Mouse (Mus musculus) stomach, embryonic 15.5 days (tissue): Measurements from ENCODE around the gene Ier3. TPM values are rescaled to one million over a fixed set of nuclear protein-coding genes. Genes with fewer than 3 reads are reported as not detected.
A peak's percentile ranks its signal among the peaks of the same experiment; 100 is the strongest.

Experiments used
- ATAC-seq: fragments of 200-750 bp; cut with Nextera tagmentation; 2 replicates; pipeline ENCODE4 v1.8.0; 2017; ENCODE audit warnings: low read depth, moderate number of reproducible peaks, moderate TSS enrichment; ENCODE audit not compliant: insufficient read depth, low FRiP score
- H3K27ac ChIP-seq: fragments of 300-500 bp; sonication (generic); 2 replicates; pipeline ENCODE4 v1.5.1; 2015; ENCODE audit warnings: mild to moderate bottlenecking, inconsistent platforms
- H3K27me3 ChIP-seq: fragments of 300-500 bp; sonication (generic); replicated peaks from 2 replicates; pipeline ENCODE4 v1.6.1; 2015; ENCODE audit warnings: inconsistent platforms
- H3K36me3 ChIP-seq: fragments of 300-500 bp; sonication (generic); 2 replicates; pipeline ENCODE4 v1.6.1; 2015; ENCODE audit warnings: inconsistent platforms
- H3K4me1 ChIP-seq: fragments of 300-500 bp; sonication (generic); 2 replicates; pipeline ENCODE4 v1.6.1; 2015; ENCODE audit warnings: inconsistent platforms
- H3K4me2 ChIP-seq: fragments of 300-500 bp; sonication (generic); 2 replicates; pipeline ENCODE4 v1.6.1; 2015; ENCODE audit warnings: mild to moderate bottlenecking, inconsistent platforms
- H3K4me3 ChIP-seq: fragments of 300-500 bp; sonication (generic); replicated peaks from 2 replicates; pipeline ENCODE4 v1.5.1; 2015; ENCODE audit warnings: inconsistent platforms
- H3K9ac ChIP-seq: fragments of 300-500 bp; sonication (generic); 2 replicates; pipeline ENCODE4 v1.6.1; 2015; ENCODE audit warnings: inconsistent platforms
- H3K9me3 ChIP-seq: fragments of 300-500 bp; sonication (generic); 2 replicates; pipeline ENCODE4 v1.6.1; 2016; ENCODE audit warnings: inconsistent platforms
- WGBS: fragments of 180-500 bp; shearing (Covaris S2); methylation state at CpG from one replicate; pipeline ENCODE4 v1.1.7; 2015; 5-methylcytosine and 5-hydroxymethylcytosine counted together
- polyA plus RNA-seq: library from polyadenylated mRNA; unstranded; fragments of >200 nt; fragmentation: Nextera tagmentation; extraction: Ambion mirVana; gene quantifications from 2 replicates; pipeline ENCODE4 v1.2.1, GENCODE M21; 2015

Gene Ier3
- polyA plus RNA-seq, 1 experiment from 2014 or later: 16.7 TPM

GRCm38 (mm10) chr17:35825109-35825850 lies 3.8 kb downstream of the Ier3 start:
- Histone ChIP-seq H3K4me2 (no peak overlapping the region), H3K27ac (no peak overlapping the region), H3K27me3 (no peaks in the 10 kb centered on the region), H3K4me1 (peaks cover 20% of the 10 kb centered on the region), H3K36me3 (peaks cover 6% of the 10 kb centered on the region; the same call in 1 of the 2 replicates), H3K9me3 (no peaks in the 10 kb centered on the region), H3K4me3 (no peak overlapping the region), H3K9ac (no peak overlapping the region)
- no peak for ATAC-seq
- WGBS: 92% methylated on average over 13 of the region's 13 CpGs

GRCm38 (mm10) chr17:35829737-35830136 lies 8.3 kb downstream of the Ier3 start:
- Histone ChIP-seq H3K9ac (no peak overlapping the region), H3K27ac (peak overlapping the region; percentile 73), H3K4me2 (peak overlapping the region; percentile 43), H3K27me3 (no peaks in the 10 kb centered on the region), H3K9me3 (no peaks in the 10 kb centered on the region), H3K4me3 (no peak overlapping the region), H3K36me3 (peaks cover 24% of the 10 kb centered on the region), H3K4me1 (peaks cover 21% of the 10 kb centered on the region)
- ATAC-seq: peak; percentile 82
- 2% methylated on average over 21 of the region's 21 CpGs for WGBS

GRCm38 (mm10) chr17:35832400-35833238 lies 11.1 kb downstream of the Ier3 start:
- H3K36me3 ChIP-seq: peaks cover 35% of the 10 kb centered on the region
- peaks cover 38% of the 10 kb centered on the region for H3K4me1 ChIP-seq
- no peaks in the 10 kb centered on the region for H3K9me3 ChIP-seq
- H3K27ac ChIP-seq: 0 out of 2 replicates have a peak overlapping the region, but pooled peaks have one; percentile 22
- no peaks in the 10 kb centered on the region for H3K27me3 ChIP-seq
- H3K4me2 ChIP-seq: no peak overlapping the region
- WGBS: 56% methylated on average over 8 of the region's 8 CpGs
- no peak overlapping the region for H3K9ac ChIP-seq
- H3K4me3 ChIP-seq: no peak overlapping the region
- ATAC-seq: no peak

- no peak for ATAC-seq
- Histone ChIP-seq H3K36me3 (peaks cover 32% of the 10 kb centered on the region), H3K4me3 (no peak overlapping the region), H3K27me3 (no peaks in the 10 kb centered on the region), H3K4me2 (no peak overlapping the region), H3K9me3 (no peaks in the 10 kb centered on the region), H3K4me1 (peaks cover 38% of the 10 kb centered on the region), H3K27ac (no peak overlapping the region), H3K9ac (no peak overlapping the region)
- 22% methylated on average over 5 of the region's 5 CpGs for WGBS
These were observed 11.8 kb downstream of the Ier3 start for GRCm38 (mm10) chr17:35833239-35833751.

- ATAC-seq: no peak
- WGBS: 59% methylated on average over 5 of the region's 5 CpGs
- Histone ChIP-seq H3K36me3 (peaks cover 32% of the 10 kb centered on the region), H3K4me3 (no peak overlapping the region), H3K4me1 (peaks cover 38% of the 10 kb centered on the region), H3K9ac (no peak overlapping the region), H3K9me3 (no peaks in the 10 kb centered on the region), H3K4me2 (no peak overlapping the region), H3K27me3 (no peaks in the 10 kb centered on the region), H3K27ac (no peak overlapping the region)
These were observed 12.4 kb downstream of the Ier3 start for GRCm38 (mm10) chr17:35833894-35834293.

- Histone ChIP-seq H3K36me3 (peaks cover 32% of the 10 kb centered on the region), H3K27ac (no peak overlapping the region; the same call in 1 of the 2 replicates), H3K4me2 (peak overlapping the region; percentile 81), H3K9ac (peak overlapping the region; percentile 16; the same call in 1 of the 2 replicates), H3K27me3 (no peaks in the 10 kb centered on the region), H3K4me3 (peak overlapping the region; percentile 67), H3K4me1 (peaks cover 36% of the 10 kb centered on the region), H3K9me3 (no peaks in the 10 kb centered on the region)
- ATAC-seq: no peak
- 73% methylated on average over 26 of the region's 26 CpGs for WGBS
These were observed 13.4 kb downstream of the Ier3 start for GRCm38 (mm10) chr17:35834696-35835422.

GRCm38 (mm10) chr17:35835424-35836140 lies 14.1 kb downstream of the Ier3 start:
- peak overlapping the region; percentile 81 for H3K4me2 ChIP-seq
- ATAC-seq: no peak
- H3K9ac ChIP-seq: no peak overlapping the region; the same call in 1 of the 2 replicates
- H3K27ac ChIP-seq: no peak overlapping the region; the same call in 1 of the 2 replicates
- peak overlapping the region; percentile 67 for H3K4me3 ChIP-seq
- no peaks in the 10 kb centered on the region for H3K9me3 ChIP-seq
- no peaks in the 10 kb centered on the region for H3K27me3 ChIP-seq
- peaks cover 29% of the 10 kb centered on the region for H3K4me1 ChIP-seq
- WGBS: 65% methylated on average over 26 of the region's 26 CpGs
- peaks cover 32% of the 10 kb centered on the region for H3K36me3 ChIP-seq

GRCm38 (mm10) chr17:35836178-35836965 lies 14.9 kb downstream of the Ier3 start:
- no peak for ATAC-seq
- Histone ChIP-seq H3K4me2 (peak overlapping the region; percentile 81), H3K4me3 (peak overlapping the region; percentile 67), H3K9ac (peak overlapping the region; percentile 81), H3K27ac (peak overlapping the region; percentile 95), H3K27me3 (no peaks in the 10 kb centered on the region), H3K4me1 (peaks cover 28% of the 10 kb centered on the region), H3K36me3 (peaks cover 29% of the 10 kb centered on the region), H3K9me3 (no peaks in the 10 kb centered on the region)
- WGBS: 5% methylated on average over 24 of the region's 24 CpGs

GRCm38 (mm10) chr17:35836991-35837422 lies 15.5 kb downstream of the Ier3 start:
- Histone ChIP-seq H3K27me3 (no peaks in the 10 kb centered on the region), H3K4me1 (peaks cover 28% of the 10 kb centered on the region), H3K9ac (peak overlapping the region; percentile 81), H3K4me3 (peak overlapping the region; percentile 67), H3K36me3 (peaks cover 29% of the 10 kb centered on the region), H3K4me2 (peak overlapping the region; percentile 81), H3K27ac (peak overlapping the region; percentile 95), H3K9me3 (no peaks in the 10 kb centered on the region)
- peak; percentile 6; the same call in 1 of the 2 replicates for ATAC-seq
- WGBS: under 1% methylated on average over 24 of the region's 25 CpGs

- WGBS: under 1% methylated on average over 18 of the region's 18 CpGs
- Histone ChIP-seq H3K9ac (peak overlapping the region; percentile 81), H3K4me2 (peak overlapping the region; percentile 81), H3K4me1 (peaks cover 33% of the 10 kb centered on the region), H3K27me3 (no peaks in the 10 kb centered on the region), H3K4me3 (peak overlapping the region; percentile 67), H3K9me3 (no peaks in the 10 kb centered on the region), H3K36me3 (peaks cover 26% of the 10 kb centered on the region), H3K27ac (peak overlapping the region; percentile 95)
- no peak for ATAC-seq
These were observed 16.0 kb downstream of the Ier3 start for GRCm38 (mm10) chr17:35837487-35837886.
